Mouse (Mus musculus) C2C12 (cell line): ENCODE results near the gene Wdr11.

Experiments used
- CEBPB ChIP-seq: IDR thresholded peaks from one replicate; pipeline ENCODE4 v1.6.1; 2011; ENCODE audit warnings: low read depth, mild to moderate bottlenecking, control low read depth, moderate library complexity
- CTCF ChIP-seq: IDR thresholded peaks from one replicate; pipeline ENCODE4 v1.5.1; 2011; ENCODE audit not compliant: control insufficient read depth, insufficient read depth, insufficient read length
- FOSL1 ChIP-seq: IDR thresholded peaks from one replicate; pipeline ENCODE4 v1.8.0; 2011; ENCODE audit warnings: mild to moderate bottlenecking, low read length; ENCODE audit not compliant: poor library complexity, insufficient read depth, severe bottlenecking
- MAX ChIP-seq: IDR thresholded peaks from one replicate; pipeline ENCODE4 v1.6.1; 2011; ENCODE audit warnings: mild to moderate bottlenecking, control low read depth
- USF1 ChIP-seq: IDR thresholded peaks from one replicate; pipeline ENCODE4 v1.6.1; 2011; ENCODE audit warnings: low read depth, mild to moderate bottlenecking, control low read depth, moderate library complexity

GRCm38 (mm10) chr7:129621141-129621540, 29.5 kb downstream of the Wdr11 start:
- TF ChIP-seq MAX = no peak
- TF ChIP-seq CTCF = no peak
- no peak for TF ChIP-seq FOSL1
- TF ChIP-seq USF1 = no peak
- no peak for TF ChIP-seq CEBPB
